ENCODE assay signal across 25 mouse cellular contexts in genomic region chr3:52997381-52997780, GRCm38 (mm10). TPM values are rescaled to one million over a fixed set of nuclear protein-coding genes. Genes with fewer than 3 reads are reported as not detected.
"Had no signal": no experiment of that assay in that cellular context is flagged by ENCODE, and none has a peak within 500 bp of the region (broad histone marks: within the 10 kb centered on the region; RNA-seq: fewer than 3 reads in every experiment).

No protein-coding gene starts in this region.

- H3K4me3 ChIP-seq: heart, adult 2 months; heart, embryonic 12.5 days; hindbrain, embryonic 10.5 days; hindbrain, embryonic 12.5 days; intestine, embryonic 15.5 days; kidney, embryonic 15.5 days; limb, embryonic 12.5 days; liver, embryonic 13.5 days; liver, embryonic 15.5 days had no signal

- H3K4me1 ChIP-seq: hindbrain, embryonic 10.5 days; hindbrain, embryonic 12.5 days; liver, embryonic 13.5 days; liver, embryonic 15.5 days had no signal

- ATAC-seq: hindbrain, embryonic 16.5 days; inflammation-experienced regulatory T-cells, adult 6 months; intestine, embryonic 15.5 days; intestine, postnatal 0 days had no signal

- DNase-seq: gastrocnemius, postnatal 25 days; heart, adult 2 months; heart, postnatal 10 days; heart, postnatal 36 days; kidney, adult 18-20 months; kidney, adult 8-10 months; kidney, postnatal 14 days; kidney, postnatal 36 days; layer of hippocampus, postnatal 36 days; left cerebral cortex, postnatal 4 days; liver; liver, embryonic 13.5 days had no signal

- H3K9me3 ChIP-seq: heart, embryonic 12.5 days; hindbrain, embryonic 10.5 days; hindbrain, embryonic 12.5 days; intestine, embryonic 15.5 days; kidney, embryonic 15.5 days; limb, embryonic 12.5 days; liver, embryonic 13.5 days; liver, embryonic 15.5 days had no signal

- H3K27ac ChIP-seq: heart, adult 2 months; hindbrain, embryonic 10.5 days; hindbrain, embryonic 12.5 days; hindbrain, embryonic 14.5 days; intestine, embryonic 15.5 days; kidney, embryonic 15.5 days; kidney, postnatal 0 days; limb, embryonic 12.5 days; liver, embryonic 13.5 days; liver, embryonic 15.5 days had no signal

- H3K27me3 ChIP-seq: heart, embryonic 12.5 days; hindbrain, embryonic 12.5 days; intestine, embryonic 15.5 days; kidney, embryonic 15.5 days; limb, embryonic 12.5 days; liver, embryonic 13.5 days; liver, embryonic 15.5 days had no signal

RNA-seq across cellular contexts. Expression of gene Lhfp, which starts 43.9 kb away (rescaled TPM):
- total RNA-seq: granulocyte monocyte progenitor cell, adult 5-6 weeks had no signal
- polyA plus RNA-seq: inflammation-experienced regulatory T-cells, adult 6 months had no signal
